Mouse (Mus musculus) midbrain, embryonic 13.5 days (tissue): ENCODE data around the gene Bicc1. TPM values are rescaled to one million over a fixed set of nuclear protein-coding genes. Genes with fewer than 3 reads are reported as not detected.
"Not testable (repeated sequence)": the region's sequence is repeated elsewhere in the genome, so short reads cannot be mapped to it uniquely, and the experiment has no call there.

ENCODE experiments used
- ATAC-seq: fragments of 200-750 bp; cut with Nextera tagmentation; 2 replicates; pipeline ENCODE4 v1.8.0; 2017; ENCODE audit warnings: mild to moderate bottlenecking, moderate TSS enrichment, moderate library complexity
- H3K27ac ChIP-seq: fragments of 300-500 bp; sonication (generic); 2 replicates; pipeline ENCODE4 v1.5.1; 2015; ENCODE audit warnings: inconsistent platforms, mild to moderate bottlenecking, moderate library complexity
- H3K27me3 ChIP-seq: fragments of 300-500 bp; sonication (generic); 2 replicates; pipeline ENCODE4 v1.6.1; 2015; ENCODE audit warnings: mild to moderate bottlenecking, inconsistent platforms
- H3K36me3 ChIP-seq: fragments of 300-500 bp; sonication (generic); 2 replicates; pipeline ENCODE4 v1.6.1; 2015; ENCODE audit warnings: mild to moderate bottlenecking, inconsistent platforms
- H3K4me1 ChIP-seq: fragments of 300-500 bp; sonication (generic); replicated peaks from 2 replicates; pipeline ENCODE4 v1.6.1; 2015; ENCODE audit warnings: inconsistent platforms
- H3K4me2 ChIP-seq: fragments of 300-500 bp; sonication (generic); replicated peaks from 2 replicates; pipeline ENCODE4 v1.6.1; 2015; ENCODE audit warnings: moderate library complexity, mild to moderate bottlenecking, inconsistent platforms
- H3K4me3 ChIP-seq: fragments of 300-500 bp; sonication (generic); replicated peaks from 2 replicates; pipeline ENCODE4 v1.5.1; 2015; ENCODE audit warnings: mild to moderate bottlenecking, inconsistent platforms
- H3K9ac ChIP-seq: fragments of 300-500 bp; sonication (generic); replicated peaks from 2 replicates; pipeline ENCODE4 v1.6.1; 2015; ENCODE audit warnings: mild to moderate bottlenecking, inconsistent platforms
- H3K9me3 ChIP-seq: fragments of 300-500 bp; sonication (generic); 2 replicates; pipeline ENCODE4 v1.6.1; 2016; ENCODE audit warnings: mild to moderate bottlenecking, inconsistent platforms
- WGBS: fragments of 180-500 bp; shearing (Covaris S2); methylation state at CpG from one replicate; pipeline ENCODE4 v1.1.7; 2015; 5-methylcytosine and 5-hydroxymethylcytosine counted together
- polyA plus RNA-seq: library from polyadenylated mRNA; unstranded; fragments of >200 nt; fragmentation: Nextera tagmentation; extraction: Ambion mirVana; gene quantifications from 2 replicates; pipeline ENCODE4 v1.2.1, GENCODE M21; 2015

The Bicc1 gene
- polyA plus RNA-seq, 1 experiment from 2014 or later: 3.7 TPM

GRCm38 (mm10) chr10:70946121-70946520, 213.4 kb downstream of the Bicc1 start:
- H3K4me3 ChIP-seq, ATAC-seq, H3K4me2 ChIP-seq, H3K9me3 ChIP-seq, H3K9ac ChIP-seq, H3K36me3 ChIP-seq, H3K27me3 ChIP-seq, H3K27ac ChIP-seq: not testable (repeated sequence)
- H3K4me1 ChIP-seq: peaks cover 27% of the 10 kb centered on the region
- 92% methylated on average over 13 of the region's 13 CpGs for WGBS

GRCm38 (mm10) chr10:70945076-70945475, 214.4 kb downstream of the Bicc1 start:
- Histone ChIP-seq H3K4me1 (peaks cover 19% of the 10 kb centered on the region), H3K27me3 (no peaks in the 10 kb centered on the region), H3K4me2 (no peak overlapping the region), H3K9ac (no peak overlapping the region), H3K9me3 (no peaks in the 10 kb centered on the region), H3K4me3 (no peak overlapping the region), H3K36me3 (no peaks in the 10 kb centered on the region), H3K27ac (no peak overlapping the region)
- ATAC-seq: no peak
- 91% methylated on average over 12 of the region's 12 CpGs for WGBS

GRCm38 (mm10) chr10:70941623-70942022, 217.9 kb downstream of the Bicc1 start:
- Histone ChIP-seq H3K36me3 (0 out of 2 replicates have a peak, but pooled peaks cover 3% of the 10 kb centered on the region), H3K4me3 (no peak overlapping the region), H3K27me3 (no peaks in the 10 kb centered on the region), H3K9ac (no peak overlapping the region), H3K9me3 (no peaks in the 10 kb centered on the region; the same call in 1 of the 2 replicates), H3K4me1 (0 out of 2 replicates have a peak, but pooled peaks cover 8% of the 10 kb centered on the region), H3K27ac (no peak overlapping the region), H3K4me2 (no peak overlapping the region)
- WGBS: 93% methylated on average over 6 of the region's 6 CpGs
- no peak for ATAC-seq

- ATAC-seq: no peak
- no peaks in the 10 kb centered on the region for H3K27me3 ChIP-seq
- H3K9me3 ChIP-seq: no peaks in the 10 kb centered on the region; the same call in 1 of the 2 replicates
- no peak overlapping the region for H3K4me2 ChIP-seq
- WGBS: 80% methylated on average over 12 of the region's 12 CpGs
- H3K27ac ChIP-seq: no peak overlapping the region
- H3K9ac ChIP-seq: no peak overlapping the region
- H3K4me1 ChIP-seq: 0 out of 2 replicates have a peak, but pooled peaks cover 8% of the 10 kb centered on the region
- H3K4me3 ChIP-seq: no peak overlapping the region
- 0 out of 2 replicates have a peak, but pooled peaks cover 10% of the 10 kb centered on the region for H3K36me3 ChIP-seq
These were observed 219.7 kb downstream of the Bicc1 start for GRCm38 (mm10) chr10:70939751-70940150.

GRCm38 (mm10) chr10:70937450-70937849, 222.1 kb downstream of the Bicc1 start:
- no peak overlapping the region for H3K4me2 ChIP-seq
- 0 out of 2 replicates have a peak, but pooled peaks cover 8% of the 10 kb centered on the region for H3K4me1 ChIP-seq
- 0 out of 2 replicates have a peak, but pooled peaks cover 10% of the 10 kb centered on the region for H3K36me3 ChIP-seq
- H3K9ac ChIP-seq: no peak overlapping the region
- WGBS: 94% methylated on average over 6 of the region's 6 CpGs
- H3K27ac ChIP-seq: no peak overlapping the region
- H3K27me3 ChIP-seq: no peaks in the 10 kb centered on the region
- H3K4me3 ChIP-seq: no peak overlapping the region
- no peaks in the 10 kb centered on the region; the same call in 1 of the 2 replicates for H3K9me3 ChIP-seq
- no peak for ATAC-seq

GRCm38 (mm10) chr10:70936008-70936407, 223.5 kb downstream of the Bicc1 start:
- Histone ChIP-seq H3K27ac (no peak overlapping the region), H3K4me2 (no peak overlapping the region), H3K4me3 (no peak overlapping the region), H3K36me3 (0 out of 2 replicates have a peak, but pooled peaks cover 10% of the 10 kb centered on the region), H3K9me3 (no peaks in the 10 kb centered on the region; the same call in 1 of the 2 replicates), H3K4me1 (0 out of 2 replicates have a peak, but pooled peaks cover 8% of the 10 kb centered on the region), H3K9ac (no peak overlapping the region), H3K27me3 (no peaks in the 10 kb centered on the region)
- WGBS: 87% methylated on average over 3 of the region's 3 CpGs
- ATAC-seq: no peak

- H3K36me3 ChIP-seq: peaks cover 9% of the 10 kb centered on the region
- no peak overlapping the region for H3K9ac ChIP-seq
- no peak overlapping the region for H3K4me3 ChIP-seq
- H3K27me3 ChIP-seq: no peaks in the 10 kb centered on the region
- H3K9me3 ChIP-seq: no peaks in the 10 kb centered on the region
- 92% methylated on average over 4 of the region's 4 CpGs for WGBS
- H3K4me2 ChIP-seq: no peak overlapping the region
- H3K27ac ChIP-seq: no peak overlapping the region
- no peak for ATAC-seq
- no peaks in the 10 kb centered on the region for H3K4me1 ChIP-seq
These were observed 233.4 kb downstream of the Bicc1 start for GRCm38 (mm10) chr10:70926126-70926525.

- no peak overlapping the region for H3K9ac ChIP-seq
- WGBS: 90% methylated on average over 3 of the region's 3 CpGs
- no peak overlapping the region for H3K4me2 ChIP-seq
- no peak overlapping the region for H3K4me3 ChIP-seq
- ATAC-seq: no peak
- H3K9me3 ChIP-seq: no peaks in the 10 kb centered on the region
- H3K27ac ChIP-seq: no peak overlapping the region
- no peaks in the 10 kb centered on the region for H3K4me1 ChIP-seq
- H3K27me3 ChIP-seq: no peaks in the 10 kb centered on the region
- 0 out of 2 replicates have a peak, but pooled peaks cover 2% of the 10 kb centered on the region for H3K36me3 ChIP-seq
These were observed 235.2 kb downstream of the Bicc1 start for GRCm38 (mm10) chr10:70924348-70924747.

- Histone ChIP-seq H3K9me3 (no peaks in the 10 kb centered on the region), H3K27ac (no peak overlapping the region), H3K4me2 (no peak overlapping the region), H3K27me3 (no peaks in the 10 kb centered on the region), H3K36me3 (no peaks in the 10 kb centered on the region), H3K4me3 (no peak overlapping the region), H3K9ac (no peak overlapping the region), H3K4me1 (no peaks in the 10 kb centered on the region)
- WGBS: 87% methylated on average over 3 of the region's 3 CpGs
- ATAC-seq: no peak
These were observed 235.6 kb downstream of the Bicc1 start for GRCm38 (mm10) chr10:70923936-70924335.

- H3K4me1 ChIP-seq: no peaks in the 10 kb centered on the region
- H3K4me3 ChIP-seq: no peak overlapping the region
- H3K36me3 ChIP-seq: no peaks in the 10 kb centered on the region
- no peaks in the 10 kb centered on the region for H3K27me3 ChIP-seq
- 0 out of 2 replicates have a peak, but pooled peaks cover 3% of the 10 kb centered on the region for H3K9me3 ChIP-seq
- WGBS: 91% methylated on average over 6 of the region's 6 CpGs
- H3K4me2 ChIP-seq: no peak overlapping the region
- no peak overlapping the region for H3K27ac ChIP-seq
- ATAC-seq: no peak
- no peak overlapping the region for H3K9ac ChIP-seq
These were observed 238.0 kb downstream of the Bicc1 start for GRCm38 (mm10) chr10:70921481-70921880.

- Histone ChIP-seq H3K36me3 (no peaks in the 10 kb centered on the region), H3K27me3 (no peaks in the 10 kb centered on the region), H3K9me3 (0 out of 2 replicates have a peak, but pooled peaks cover 3% of the 10 kb centered on the region), H3K4me3 (no peak overlapping the region), H3K27ac (no peak overlapping the region), H3K9ac (no peak overlapping the region), H3K4me2 (no peak overlapping the region), H3K4me1 (no peaks in the 10 kb centered on the region)
- no peak for ATAC-seq
- 82% methylated on average over 1 of the region's 1 CpGs for WGBS
These were observed 239.6 kb downstream of the Bicc1 start for GRCm38 (mm10) chr10:70919851-70920250.

GRCm38 (mm10) chr10:70919031-70919663, 240.4 kb downstream of the Bicc1 start:
- 85% methylated on average over 13 of the region's 13 CpGs for WGBS
- no peak for ATAC-seq
- H3K4me3 ChIP-seq: no peak overlapping the region
- H3K9ac ChIP-seq: no peak overlapping the region
- H3K4me2 ChIP-seq: no peak overlapping the region
- 0 out of 2 replicates have a peak, but pooled peaks cover 3% of the 10 kb centered on the region for H3K9me3 ChIP-seq
- no peaks in the 10 kb centered on the region for H3K4me1 ChIP-seq
- no peaks in the 10 kb centered on the region for H3K36me3 ChIP-seq
- no peaks in the 10 kb centered on the region for H3K27me3 ChIP-seq
- no peak overlapping the region for H3K27ac ChIP-seq
